Mouse (Mus musculus) myocyte (in vitro differentiated cells): ENCODE measurements at regions not wholly inside any gene's neighbourhood (a gene's known extent, or its start where the extent isn't known, plus 50 kb on each side); places are given as distances from the start of the nearest gene placed in this dataset.

ENCODE experiments used
- H3K27me3 ChIP-seq: one replicate; pipeline ENCODE4 v1.6.1; 2011; ENCODE audit not compliant: control insufficient read depth, insufficient read depth, insufficient read length
- H3K36me3 ChIP-seq: one replicate; pipeline ENCODE4 v1.6.1; 2011; ENCODE audit not compliant: control insufficient read depth, insufficient read depth
- H3K4me2 ChIP-seq: one replicate; pipeline ENCODE4 v1.6.1; 2011; ENCODE audit warnings: low read depth, control low read depth
- H3K4me3 ChIP-seq: one replicate; pipeline ENCODE4 v1.5.1; 2011; ENCODE audit warnings: mild to moderate bottlenecking, control low read depth, moderate library complexity
- H3K79me2 ChIP-seq: one replicate; pipeline ENCODE4 v1.6.1; 2011; ENCODE audit not compliant: control insufficient read depth, insufficient read depth
- H3ac ChIP-seq: one replicate; pipeline ENCODE4 v1.6.1; 2011; ENCODE audit not compliant: control insufficient read depth, insufficient read length
- CEBPB ChIP-seq: IDR thresholded peaks from 2 replicates; pipeline ENCODE4 v1.6.1; 2011; ENCODE audit warnings: mild to moderate bottlenecking, moderate library complexity; ENCODE audit not compliant: poor library complexity, insufficient read depth, severe bottlenecking
- E2F4 ChIP-seq: IDR thresholded peaks from one replicate; pipeline ENCODE4 v1.6.1; 2011; ENCODE audit warnings: mild to moderate bottlenecking, control low read depth, moderate library complexity; ENCODE audit not compliant: insufficient read depth
- MAX ChIP-seq: IDR thresholded peaks from one replicate; pipeline ENCODE4 v1.6.1; 2011; ENCODE audit warnings: low read depth, mild to moderate bottlenecking, control low read depth
- MYOD1 ChIP-seq, 3 experiments: IDR thresholded peaks; one replicate each; pipeline ENCODE4 v1.6.1; 2011; ENCODE audit warnings: control low read depth in 2 of 3, low read depth in 2 of 3, mild to moderate bottlenecking in 2 of 3, moderate library complexity in 1 of 3; ENCODE audit not compliant: insufficient read length in 2 of 3, control insufficient read depth in 1 of 3
- MYOG ChIP-seq, 3 experiments: IDR thresholded peaks; one replicate each; pipeline ENCODE4 v1.6.1; 2011; ENCODE audit warnings: control low read depth in 2 of 3, low read depth in 2 of 3, mild to moderate bottlenecking in 2 of 3; ENCODE audit not compliant: insufficient read length in 2 of 3, control insufficient read depth in 1 of 3, insufficient read depth in 1 of 3
- POLR2A ChIP-seq: IDR thresholded peaks from one replicate; pipeline ENCODE4 v1.6.1; 2011; ENCODE audit warnings: low read depth, mild to moderate bottlenecking, control low read depth, moderate library complexity; ENCODE audit not compliant: insufficient read length
- POLR2AphosphoS2 ChIP-seq: IDR thresholded peaks from one replicate; pipeline ENCODE4 v1.6.1; 2011; ENCODE audit warnings: low read depth, control low read depth; ENCODE audit not compliant: insufficient read length
- REST ChIP-seq: IDR thresholded peaks from one replicate; pipeline ENCODE4 v1.6.1; 2011; ENCODE audit warnings: mild to moderate bottlenecking, control low read depth, moderate library complexity; ENCODE audit not compliant: insufficient read depth, insufficient read length
- SRF ChIP-seq: IDR thresholded peaks from one replicate; pipeline ENCODE4 v1.6.1; 2011; ENCODE audit warnings: low read depth; ENCODE audit not compliant: control insufficient read depth, insufficient read length
- TCF12 ChIP-seq: IDR thresholded peaks from one replicate; pipeline ENCODE4 v1.6.1; 2011; ENCODE audit warnings: mild to moderate bottlenecking, control low read depth; ENCODE audit not compliant: poor library complexity, insufficient read depth, severe bottlenecking
- TCF3 ChIP-seq: IDR thresholded peaks from one replicate; pipeline ENCODE4 v1.6.1; 2011; ENCODE audit warnings: low read depth, control low read depth; ENCODE audit not compliant: insufficient read length
- USF1 ChIP-seq: IDR thresholded peaks from one replicate; pipeline ENCODE4 v1.6.1; 2011; ENCODE audit warnings: low read depth, mild to moderate bottlenecking, control low read depth, moderate library complexity

GRCm38 (mm10) chr13:97439216-97439979 lies 198.5 kb downstream of the Enc1 start:
- H3K4me3 ChIP-seq = no peak overlapping the region
- H3K27me3 ChIP-seq = no peaks in the 10 kb centered on the region
- H3K36me3 ChIP-seq = no peaks in the 10 kb centered on the region
- no peak overlapping the region for H3K4me2 ChIP-seq
- no peak overlapping the region for H3ac ChIP-seq
- H3K79me2 ChIP-seq = no peaks in the 10 kb centered on the region
- TF ChIP-seq CEBPB (no peak), TCF12 (no peak), POLR2AphosphoS2 (no peak), MYOD1 (IDR thresholded peaks at IDR 0.05; ENCODE audit: control insufficient read depth in 1 of 3, insufficient read length in 2 of 3, low read depth in 2 of 3) (no peak), REST (no peak), POLR2A (no peak), USF1 (no peak), SRF (no peak), E2F4 (no peak), TCF3 (no peak), MYOG (IDR thresholded peaks at IDR 0.05; ENCODE audit: control insufficient read depth in 1 of 3, insufficient read depth in 1 of 3, insufficient read length in 2 of 3, low read depth in 2 of 3) (no peak), MAX (no peak)

- TF ChIP-seq USF1 (no peak), POLR2AphosphoS2 (no peak), CEBPB (no peak), E2F4 (no peak), SRF (no peak)
- Histone ChIP-seq H3K4me3 (no peak overlapping the region), H3ac (no peak overlapping the region), H3K36me3 (no peaks in the 10 kb centered on the region), H3K79me2 (no peaks in the 10 kb centered on the region), H3K27me3 (no peaks in the 10 kb centered on the region), H3K4me2 (no peak overlapping the region)
Observed at GRCm38 (mm10) chr13:97438692-97439091, 197.8 kb downstream of the Enc1 start.

GRCm38 (mm10) chr13:97438277-97438676 lies 197.4 kb downstream of the Enc1 start:
- Histone ChIP-seq H3K27me3 (no peaks in the 10 kb centered on the region), H3ac (no peak overlapping the region), H3K4me2 (no peak overlapping the region), H3K36me3 (no peaks in the 10 kb centered on the region), H3K4me3 (no peak overlapping the region), H3K79me2 (no peaks in the 10 kb centered on the region)
- TF ChIP-seq POLR2AphosphoS2 (no peak), CEBPB (no peak), MYOG (IDR thresholded peaks at IDR 0.05; ENCODE audit: control insufficient read depth in 1 of 3, insufficient read depth in 1 of 3, insufficient read length in 2 of 3, low read depth in 2 of 3) (no peak), TCF3 (no peak), MAX (no peak), SRF (no peak), REST (no peak), POLR2A (no peak), E2F4 (no peak), TCF12 (no peak), USF1 (no peak), MYOD1 (IDR thresholded peaks at IDR 0.05; ENCODE audit: control insufficient read depth in 1 of 3, insufficient read length in 2 of 3, low read depth in 2 of 3) (no peak)

GRCm38 (mm10) chr13:97436719-97437350 lies 195.9 kb downstream of the Enc1 start:
- peak overlapping the region; percentile 80 for H3K4me2 ChIP-seq
- no peaks in the 10 kb centered on the region for H3K79me2 ChIP-seq

More at GRCm38 (mm10) chr13:97436719-97437350, 195.9 kb downstream of the Enc1 start:
- Histone ChIP-seq H3K36me3 (no peaks in the 10 kb centered on the region), H3K4me3 (peak overlapping the region; percentile 22), H3K27me3 (no peaks in the 10 kb centered on the region), H3ac (no peak overlapping the region)
- no peak for TF ChIP-seq POLR2AphosphoS2
- TF ChIP-seq CEBPB = no peak
- TF ChIP-seq USF1 = no peak
- TF ChIP-seq TCF12 = no peak
- no peak for TF ChIP-seq MYOD1 (IDR thresholded peaks at IDR 0.05; ENCODE audit: control insufficient read depth in 1 of 3, insufficient read length in 2 of 3, low read depth in 2 of 3)
- TF ChIP-seq POLR2A = no peak
- TF ChIP-seq TCF3 = no peak
- no peak for TF ChIP-seq MAX
- TF ChIP-seq SRF = no peak
- TF ChIP-seq REST = no peak
- TF ChIP-seq E2F4 = no peak
- TF ChIP-seq MYOG (IDR thresholded peaks at IDR 0.05; ENCODE audit: control insufficient read depth in 1 of 3, insufficient read depth in 1 of 3, insufficient read length in 2 of 3, low read depth in 2 of 3) = no peak
